Mouse (Mus musculus) testis, adult 2 months (tissue): Measurements from ENCODE around the gene Bank1.

Experiments
- CTCF ChIP-seq: fragments of 200-500 bp; IDR thresholded peaks from 2 replicates; pipeline ENCODE4 v1.5.1; 2012; ENCODE audit warnings: low read depth, mild to moderate bottlenecking, inconsistent platforms, low read length, moderate library complexity; ENCODE audit not compliant: control insufficient read depth, insufficient read depth, insufficient replicate concordance
- POLR2A ChIP-seq: fragments of 200-500 bp; IDR thresholded peaks from 2 replicates; pipeline ENCODE4 v1.6.1; 2012; ENCODE audit warnings: low read depth, mild to moderate bottlenecking, inconsistent platforms, low read length, moderate library complexity; ENCODE audit not compliant: control insufficient read depth

DNA sequence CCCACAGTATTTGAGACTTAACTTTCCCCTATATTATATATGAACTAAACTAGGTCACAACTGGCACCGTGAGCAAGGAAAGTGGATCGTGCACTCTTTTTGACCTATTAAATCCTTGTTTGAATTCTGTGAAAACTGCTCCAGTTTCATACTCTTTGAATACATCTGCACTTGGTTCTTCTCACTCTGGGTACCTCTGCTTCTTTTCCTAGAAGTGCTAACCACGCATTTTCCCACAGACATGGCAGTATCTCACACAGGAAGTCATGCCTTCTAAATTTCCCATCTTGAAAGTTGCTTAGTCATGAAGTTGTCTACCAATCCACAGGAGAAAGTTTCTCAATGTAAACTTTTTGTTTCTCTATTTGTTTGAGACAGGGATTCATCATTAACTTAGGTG, 3.9 kb downstream of the Bank1 start:
- no peak for TF ChIP-seq POLR2A
- TF ChIP-seq CTCF = no peak
